Comparison of ENCODE assay signal across 8 mouse cellular contexts in genomic region chr2:30242509-30242908, GRCm38 (mm10). TPM values are rescaled to one million over a fixed set of nuclear protein-coding genes. Genes with fewer than 3 reads are reported as not detected.
DNase-seq lines count a peak whose midpoint lies in the region; ATAC-seq and TF ChIP-seq lines count a peak whose summit lies in the region.

No protein-coding gene starts in this region.

- peak overlapping the region; percentile 98 for H3K27ac ChIP-seq in heart, adult 2 months
- peak overlapping the region; percentile 44; the same call in 1 of the 2 replicates for H3K27ac ChIP-seq in kidney, embryonic 16.5 days (ENCODE audit: low read length)

- no peaks in the 10 kb centered on the region for H3K27me3 ChIP-seq in heart, adult 2 months (ENCODE audit: control insufficient read depth, insufficient read depth, low read length)
- no peaks in the 10 kb centered on the region for H3K27me3 ChIP-seq in kidney, embryonic 16.5 days (ENCODE audit: insufficient read depth, low read length)

- TF ChIP-seq EP300 in heart, adult 2 months (IDR thresholded peaks at IDR 0.05; ENCODE audit: insufficient read depth, low read depth, low read length), result peak; percentile 100

- peak; percentile 36 for DNase-seq in left cerebral cortex, postnatal 4 days
- no peak for DNase-seq in left cerebral cortex, adult 11 months (ENCODE audit: low spot score)
- peak; percentile 44 for DNase-seq in brain, embryonic 14.5 days (ENCODE audit: low read depth)
- peak; percentile 79 to 89 for DNase-seq in heart, adult 2 months
- peak; percentile 74 to 86 for DNase-seq in lung, postnatal 4 days
- DNase-seq in frontal cortex, postnatal 25 days (ENCODE audit: low spot score in 2 of 2), result no peak

- ATAC-seq in kidney, embryonic 16.5 days (ENCODE audit: low FRiP score, low TSS enrichment), result peak; percentile 50
- no peak for ATAC-seq in megakaryocyte progenitor cell, adult 5-6 weeks (replicated peaks; ENCODE audit: poor library complexity)

- H3K4me1 ChIP-seq in heart, adult 2 months (ENCODE audit: control insufficient read depth, insufficient read depth, low read length), result peaks cover 56% of the 10 kb centered on the region
- H3K4me1 ChIP-seq in kidney, embryonic 16.5 days (ENCODE audit: insufficient read depth, low read length), result peaks cover 32% of the 10 kb centered on the region

- 0 out of 2 replicates have a peak overlapping the region, but pooled peaks have one; percentile 5 for H3K9ac ChIP-seq in heart, adult 2 months (ENCODE audit: low read depth, low read length)
- H3K9ac ChIP-seq in kidney, embryonic 16.5 days (replicated peaks; ENCODE audit: low read length), result no peak overlapping the region

- intact Hi-C loops in left cerebral cortex, postnatal 4 days (cut with DNase I), result no loop called here
- intact Hi-C loops in heart, adult 2 months (cut with DNase I), result loop anchor here (1.0 kb wide), 1 partner anchor 16 kb away; no protein-coding TSS in a partner anchor

- H3K9me3 ChIP-seq in kidney, embryonic 16.5 days (ENCODE audit: low read length), result no peaks in the 10 kb centered on the region

- peak overlapping the region; percentile 3; the same call in 1 of the 2 replicates for H3K4me3 ChIP-seq in heart, adult 2 months
- no peak overlapping the region for H3K4me3 ChIP-seq in kidney, embryonic 16.5 days (ENCODE audit: low read length)

- no peak for TF ChIP-seq CTCF in brain, embryonic 14.5 days (IDR thresholded peaks at IDR 0.05; ENCODE audit: borderline replicate concordance, extremely low read depth, insufficient read depth, insufficient read length)
- TF ChIP-seq CTCF in heart, adult 2 months (IDR thresholded peaks at IDR 0.05), result no peak

- no peak for TF ChIP-seq POLR2A in brain, embryonic 14.5 days (IDR thresholded peaks at IDR 0.05; ENCODE audit: borderline replicate concordance, extremely low read depth, insufficient read depth, insufficient read length, poor library complexity, severe bottlenecking)
- peak; percentile 72; the same call in 1 of the 2 replicates for TF ChIP-seq POLR2A in heart, adult 2 months (IDR thresholded peaks at IDR 0.05; ENCODE audit: insufficient read depth, low read depth, low read length)

- peaks cover 41% of the 10 kb centered on the region for H3K36me3 ChIP-seq in heart, adult 2 months (ENCODE audit: control insufficient read depth, insufficient read depth, low read length)
- peaks cover 24% of the 10 kb centered on the region for H3K36me3 ChIP-seq in kidney, embryonic 16.5 days (ENCODE audit: insufficient read depth, low read length)

- no peak overlapping the region for H3K4me2 ChIP-seq in kidney, embryonic 16.5 days (replicated peaks; ENCODE audit: low read depth, low read length)

- peaks cover 7% of the 10 kb centered on the region for H3K79me2 ChIP-seq in heart, adult 2 months (replicated peaks; ENCODE audit: control insufficient read depth, insufficient read depth, low read length)

- 8% methylated on average over 4 of the region's 4 CpGs for WGBS in heart, adult 2 months
- WGBS in kidney, embryonic 16.5 days, result 36% methylated on average over 4 of the region's 4 CpGs

RNA-seq across cellular contexts. Expression of gene Gm28035, which starts 2.1 kb away (rescaled TPM):
- 10 to 100 TPM in 1 of 2 experiments, 1 to 10 TPM in 1; 7.7 to 10.5 TPM for total RNA-seq in left cerebral cortex, postnatal 4 days (2021)
- polyA plus RNA-seq in brain, embryonic 14.5 days (2012; rRNA removed), result 14.8 and 23.6 TPM in 2 replicates
- total RNA-seq in heart, adult 2 months (2021), result 1 to 10 TPM; 4.6 to 6.0 TPM
- polyA plus RNA-seq in heart, adult 2 months (2012; rRNA removed), result 7.6 and 14.7 TPM in 2 replicates
- 0.45 TPM in 2 replicates for polyA plus RNA-seq in kidney, embryonic 16.5 days (2015; fragmentation: Nextera tagmentation; extraction: Ambion mirVana)
- total RNA-seq in megakaryocyte progenitor cell, adult 5-6 weeks (2015), result not detected in 2 replicates
- 0.07 TPM in 1 of 2 replicates, not detected in the other for total RNA-seq in megakaryocyte progenitor cell, adult 5-6 weeks (2017)

RNA-seq across cellular contexts. Expression of gene Lrrc8a, which starts 5.0 kb away (rescaled TPM):
- total RNA-seq in left cerebral cortex, postnatal 4 days (2021), result 10 to 100 TPM; 50.6 to 55.9 TPM
- polyA plus RNA-seq in brain, embryonic 14.5 days (2012; rRNA removed), result 33.4 and 42.4 TPM in 2 replicates
- 10 to 100 TPM; 68.2 to 83.3 TPM for total RNA-seq in heart, adult 2 months (2021)
- polyA plus RNA-seq in heart, adult 2 months (2012; rRNA removed), result 46.4 and 49.1 TPM in 2 replicates
- polyA plus RNA-seq in kidney, embryonic 16.5 days (2015; fragmentation: Nextera tagmentation; extraction: Ambion mirVana), result 43.8 and 46.2 TPM in 2 replicates
- total RNA-seq in megakaryocyte progenitor cell, adult 5-6 weeks (2015), result 11.7 and 11.9 TPM in 2 replicates
- total RNA-seq in megakaryocyte progenitor cell, adult 5-6 weeks (2017), result 7.0 and 7.4 TPM in 2 replicates

RNA-seq across cellular contexts. Expression of gene Phyhd1, which starts 23.5 kb away (rescaled TPM):
- total RNA-seq in left cerebral cortex, postnatal 4 days (2021), result 10 to 100 TPM; 17.1 to 19.3 TPM
- 11.8 and 21.8 TPM in 2 replicates for polyA plus RNA-seq in brain, embryonic 14.5 days (2012; rRNA removed)
- 100 to 1,000 TPM; 112 to 148 TPM for total RNA-seq in heart, adult 2 months (2021)
- polyA plus RNA-seq in heart, adult 2 months (2012; rRNA removed), result 108 and 180 TPM in 2 replicates
- 15.8 and 16.0 TPM in 2 replicates for polyA plus RNA-seq in kidney, embryonic 16.5 days (2015; fragmentation: Nextera tagmentation; extraction: Ambion mirVana)
- 0.35 and 0.64 TPM in 2 replicates for total RNA-seq in megakaryocyte progenitor cell, adult 5-6 weeks (2015)
- total RNA-seq in megakaryocyte progenitor cell, adult 5-6 weeks (2017), result 0.88 and 2.8 TPM in 2 replicates

RNA-seq across cellular contexts. Expression of gene Kyat1, which starts 36.9 kb away (rescaled TPM):
- total RNA-seq in left cerebral cortex, postnatal 4 days (2021), result 10 to 100 TPM; 12.0 to 12.7 TPM
- polyA plus RNA-seq in brain, embryonic 14.5 days (2012; rRNA removed), result 30.0 and 42.9 TPM in 2 replicates
- total RNA-seq in heart, adult 2 months (2021), result 10 to 100 TPM; 32.1 to 35.7 TPM
- polyA plus RNA-seq in heart, adult 2 months (2012; rRNA removed), result 57.5 and 68.6 TPM in 2 replicates
- polyA plus RNA-seq in kidney, embryonic 16.5 days (2015; fragmentation: Nextera tagmentation; extraction: Ambion mirVana), result 12.0 and 13.4 TPM in 2 replicates
- 3.0 and 5.5 TPM in 2 replicates for total RNA-seq in megakaryocyte progenitor cell, adult 5-6 weeks (2015)
- total RNA-seq in megakaryocyte progenitor cell, adult 5-6 weeks (2017), result 7.0 and 8.5 TPM in 2 replicates

RNA-seq across cellular contexts. Expression of gene Gm28038, which starts 38.3 kb away (rescaled TPM):
- total RNA-seq in left cerebral cortex, postnatal 4 days (2021), result not detected
- not detected in 2 replicates for polyA plus RNA-seq in brain, embryonic 14.5 days (2012; rRNA removed)
- total RNA-seq in heart, adult 2 months (2021), result 1 to 10 TPM; 2.6 to 6.3 TPM
- not detected in 2 replicates for polyA plus RNA-seq in heart, adult 2 months (2012; rRNA removed)
- not detected in 2 replicates for polyA plus RNA-seq in kidney, embryonic 16.5 days (2015; fragmentation: Nextera tagmentation; extraction: Ambion mirVana)
- total RNA-seq in megakaryocyte progenitor cell, adult 5-6 weeks (2015), result not detected in 2 replicates
- not detected in 2 replicates for total RNA-seq in megakaryocyte progenitor cell, adult 5-6 weeks (2017)

Comparison
In these comparisons a context has a peak if more than half of its experiments do, and no peak if none do; other contexts are left out.
1. DNase-seq: peak in left cerebral cortex, postnatal 4 days (single experiment), brain, embryonic 14.5 days (single experiment), heart, adult 2 months (2 of 2) and lung, postnatal 4 days (2 of 2); none in left cerebral cortex, adult 11 months (single experiment) and frontal cortex, postnatal 25 days (0 of 2).
2. RNA of gene Gm28035, which starts 2.1 kb away (total RNA-seq): 7.7 to 10.5 TPM in left cerebral cortex, postnatal 4 days and 4.6 to 6.0 TPM in heart, adult 2 months; 0.07 TPM in megakaryocyte progenitor cell, adult 5-6 weeks; every median in the first group is over 4 times any median in the second.
3. RNA of gene Phyhd1, which starts 23.5 kb away (total RNA-seq): 112 to 148 TPM in heart, adult 2 months; 17.1 to 19.3 TPM in left cerebral cortex, postnatal 4 days and 0.35 to 2.8 TPM in megakaryocyte progenitor cell, adult 5-6 weeks; every median in the first group is over 4 times any median in the second.